ENCODE assay signal across 8 mouse cellular contexts in the genomic region with DNA sequence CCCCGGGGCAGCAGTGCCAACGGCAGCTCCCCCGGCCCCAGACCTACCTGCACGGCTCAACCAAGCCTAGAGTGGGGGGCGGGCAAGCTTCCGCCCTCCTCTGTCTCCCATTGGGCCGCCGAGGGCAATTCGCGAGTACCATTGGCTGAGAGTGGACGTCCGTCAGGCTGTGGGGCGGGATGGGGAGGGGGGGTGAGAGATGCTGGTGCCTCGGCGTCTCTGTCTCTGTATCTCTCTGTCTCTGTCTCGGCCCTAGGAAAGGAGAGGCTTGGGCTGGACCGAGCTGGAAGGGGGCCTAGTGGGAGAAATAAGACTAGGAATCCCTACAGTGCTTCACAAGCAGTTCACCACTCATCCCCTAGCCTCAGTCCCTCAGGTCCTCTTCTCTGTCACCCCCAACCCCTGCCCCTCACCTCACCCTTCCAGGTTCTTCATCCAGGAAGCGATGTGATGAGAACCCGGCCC. TPM values are rescaled to one million over a fixed set of nuclear protein-coding genes. Genes with fewer than 3 reads are reported as not detected.
DNase-seq lines count a peak whose midpoint lies in the region; ATAC-seq and TF ChIP-seq lines count a peak whose summit lies in the region.

No protein-coding gene starts in this region.

- WGBS in heart, embryonic 12.5 days: 2% methylated on average over 19 of the region's 19 CpGs
- 1% methylated on average over 19 of the region's 19 CpGs for WGBS in kidney, postnatal 0 days
- WGBS in liver, embryonic 11.5 days: 2% methylated on average over 18 of the region's 19 CpGs
- WGBS in stomach, embryonic 14.5 days: under 1% methylated on average over 19 of the region's 19 CpGs

- peaks cover 14% of the 10 kb centered on the region; the same call in 1 of the 2 replicates for H3K4me1 ChIP-seq in heart, embryonic 12.5 days (replicated peaks)
- no peaks in the 10 kb centered on the region for H3K4me1 ChIP-seq in kidney, postnatal 0 days (replicated peaks; ENCODE audit: insufficient read depth, low read length)
- peaks cover 9% of the 10 kb centered on the region for H3K4me1 ChIP-seq in liver, embryonic 11.5 days (replicated peaks; ENCODE audit: control insufficient read depth, insufficient read depth, low read length)
- H3K4me1 ChIP-seq in stomach, embryonic 14.5 days (ENCODE audit: control insufficient read depth, insufficient read depth, low read length): peaks cover 4% of the 10 kb centered on the region; the same call in 1 of the 2 replicates

- peak overlapping the region; percentile 86 for H3K4me2 ChIP-seq in heart, embryonic 12.5 days
- H3K4me2 ChIP-seq in kidney, postnatal 0 days (ENCODE audit: low read length): peak overlapping the region; percentile 84
- H3K4me2 ChIP-seq in liver, embryonic 11.5 days: peak overlapping the region; percentile 70
- H3K4me2 ChIP-seq in stomach, embryonic 14.5 days (replicated peaks; ENCODE audit: low read depth, low read length): peak overlapping the region; percentile 72

- no peaks in the 10 kb centered on the region for H3K9me3 ChIP-seq in heart, embryonic 12.5 days (replicated peaks)
- H3K9me3 ChIP-seq in kidney, postnatal 0 days (replicated peaks; ENCODE audit: low read length): no peaks in the 10 kb centered on the region
- H3K9me3 ChIP-seq in liver, embryonic 11.5 days (ENCODE audit: control insufficient read depth, low read length): no peaks in the 10 kb centered on the region
- no peaks in the 10 kb centered on the region for H3K9me3 ChIP-seq in stomach, embryonic 14.5 days (ENCODE audit: control insufficient read depth, low read depth, low read length)

- H3K36me3 ChIP-seq in heart, embryonic 12.5 days: peaks cover 12% of the 10 kb centered on the region; the same call in 1 of the 2 replicates
- peaks cover 2% of the 10 kb centered on the region; the same call in 1 of the 2 replicates for H3K36me3 ChIP-seq in kidney, postnatal 0 days (ENCODE audit: insufficient read depth, low read length)
- no peaks in the 10 kb centered on the region for H3K36me3 ChIP-seq in liver, embryonic 11.5 days (ENCODE audit: control insufficient read depth, insufficient read depth, low read length)
- no peaks in the 10 kb centered on the region; the same call in 1 of the 2 replicates for H3K36me3 ChIP-seq in stomach, embryonic 14.5 days (ENCODE audit: control insufficient read depth, insufficient read depth, low read length)

- no peak for TF ChIP-seq CTCF in kidney, postnatal 0 days (IDR thresholded peaks at IDR 0.05; ENCODE audit: low read depth)

- no peaks in the 10 kb centered on the region for H3K27me3 ChIP-seq in heart, embryonic 12.5 days (replicated peaks)
- H3K27me3 ChIP-seq in kidney, postnatal 0 days (ENCODE audit: insufficient read depth, low read length): no peaks in the 10 kb centered on the region
- no peaks in the 10 kb centered on the region for H3K27me3 ChIP-seq in liver, embryonic 11.5 days (replicated peaks; ENCODE audit: control insufficient read depth, insufficient read depth, low read length)
- no peaks in the 10 kb centered on the region for H3K27me3 ChIP-seq in stomach, embryonic 14.5 days (ENCODE audit: control insufficient read depth, insufficient read depth, low read length)

- DNase-seq in CD4-positive helper T cell, adult 2 months (ENCODE audit: low read depth, low spot score): peak; percentile 96
- peak; percentile 90 for DNase-seq in brain, embryonic 18.5 days (ENCODE audit: low read depth, low spot score)
- DNase-seq in kidney, postnatal 0 days (ENCODE audit: low spot score): peak; percentile 96
- peak; percentile 88 for DNase-seq in liver, embryonic 11.5 days (ENCODE audit: low spot score)
- peak; percentile 94 for DNase-seq in naive thymus-derived CD4-positive, alpha-beta T cell, adult 2 months (ENCODE audit: low read depth)

- peak overlapping the region; percentile 98 for H3K9ac ChIP-seq in heart, embryonic 12.5 days
- H3K9ac ChIP-seq in kidney, postnatal 0 days (ENCODE audit: low read depth, low read length): peak overlapping the region; percentile 99
- H3K9ac ChIP-seq in liver, embryonic 11.5 days (ENCODE audit: low read depth, low read length): peak overlapping the region; percentile 86
- H3K9ac ChIP-seq in stomach, embryonic 14.5 days (replicated peaks; ENCODE audit: low read depth, low read length): peak overlapping the region; percentile 91

- H3K27ac ChIP-seq in heart, embryonic 12.5 days (ENCODE audit: poor library complexity, severe bottlenecking): peak overlapping the region; percentile 40
- H3K27ac ChIP-seq in kidney, postnatal 0 days: peak overlapping the region; percentile 66
- 0 out of 2 replicates have a peak overlapping the region, but pooled peaks have one; percentile 13 for H3K27ac ChIP-seq in liver, embryonic 11.5 days (ENCODE audit: low read depth, low read length)
- H3K27ac ChIP-seq in stomach, embryonic 14.5 days (ENCODE audit: low read length): peak overlapping the region; percentile 44

- ATAC-seq in erythroid progenitor cell, adult 5-6 weeks (replicated peaks; ENCODE audit: low FRiP score, poor library complexity, severe bottlenecking): peak; percentile 97
- peak; percentile 100 for ATAC-seq in heart, embryonic 12.5 days (ENCODE audit: insufficient number of reproducible peaks, low FRiP score)
- ATAC-seq in kidney, postnatal 0 days (replicated peaks; ENCODE audit: low FRiP score, low read depth): peak; percentile 100
- ATAC-seq in liver, embryonic 11.5 days (replicated peaks; ENCODE audit: low FRiP score): peak; percentile 100
- peak; percentile 99 for ATAC-seq in stomach, embryonic 14.5 days (ENCODE audit: insufficient number of reproducible peaks, insufficient read depth, low FRiP score, low read depth)

- H3K4me3 ChIP-seq in heart, embryonic 12.5 days: peak overlapping the region; percentile 95
- H3K4me3 ChIP-seq in kidney, postnatal 0 days (replicated peaks; ENCODE audit: low read depth, low read length): peak overlapping the region; percentile 99
- H3K4me3 ChIP-seq in liver, embryonic 11.5 days (ENCODE audit: low read depth, low read length): peak overlapping the region; percentile 84
- peak overlapping the region; percentile 93 for H3K4me3 ChIP-seq in stomach, embryonic 14.5 days (ENCODE audit: low read depth, low read length)

RNA-seq across cellular contexts. Expression of a gene that starts 0.7 kb away (rescaled TPM):
- total RNA-seq in erythroid progenitor cell, adult 5-6 weeks (2015; ENCODE audit: low replicate concordance): 29.8 and 31.7 TPM in 2 replicates
- 19.8 and 23.9 TPM in 2 replicates for total RNA-seq in erythroid progenitor cell, adult 5-6 weeks (2017; ENCODE audit: low replicate concordance)
- 18.1 and 20.4 TPM in 2 replicates for polyA plus RNA-seq in heart, embryonic 12.5 days (2016; fragmentation: Nextera tagmentation; extraction: Ambion mirVana)
- 17.1 and 17.5 TPM in 2 replicates for polyA plus RNA-seq in kidney, postnatal 0 days (2015; fragmentation: Nextera tagmentation; extraction: Ambion mirVana)
- polyA plus RNA-seq in liver, embryonic 11.5 days (2014; fragmentation: Nextera tagmentation; extraction: Ambion mirVana): 18.2 and 20.3 TPM in 2 replicates
- polyA plus RNA-seq in stomach, embryonic 14.5 days (2014; fragmentation: Nextera tagmentation; extraction: Ambion mirVana): 28.1 and 30.0 TPM in 2 replicates

Comparison
In these comparisons a context has a peak if more than half of its experiments do, and no peak if none do; other contexts are left out.
1. Peak in every context shown above with its lines: DNase-seq, ATAC-seq, H3K4me3 ChIP-seq and H3K27ac ChIP-seq.
2. H3K27ac ChIP-seq: peak in every context shown above with its lines; median percentile 66 in kidney, postnatal 0 days; 44 in stomach, embryonic 14.5 days; 40 in heart, embryonic 12.5 days; 13 in liver, embryonic 11.5 days.